Mouse (Mus musculus) left cerebral cortex, postnatal 14 days (tissue): ENCODE data around the gene Crtc3. TPM values are rescaled to one million over a fixed set of nuclear protein-coding genes. Genes with fewer than 3 reads are reported as not detected.

Experiments
- DNase-seq, 2 experiments: peaks; one replicate each; pipeline ENCODE4 v3.0.0; 2021 to 2022; ENCODE audit warnings: low spot score in 2 of 2, mixed read lengths in 1 of 2
- intact Hi-C: fragments of 180-260 bp; cut with DNase I; formaldehyde crosslinking; loops from one replicate; pipeline ENCODE4 v1.15.1; 2025
- long read RNA-seq, 2 experiments: library from polyadenylated mRNA; stranded (forward); transcript quantifications; one replicate each; pipeline ENCODE4 v2.0.0; 2021
- total RNA-seq, 2 experiments: library from RNA; stranded (reverse); gene quantifications; 2 replicates each; pipeline ENCODE4 v1.2.3; 2021

The Crtc3 gene
- 10 to 100 TPM; 12.5 to 13.4 TPM for total RNA-seq
- long read RNA-seq, experiment 1, full-length matches to known transcripts: 1 of 1 reads
- long read RNA-seq, experiment 1, partial matches to known transcripts: 0 of 1 reads
- long read RNA-seq, experiment 1, other reads (novel, unspliced or antisense): 0 of 1 reads
- long read RNA-seq, experiment 2, partial matches to known transcripts: 4 of 4 reads
- long read RNA-seq, experiment 2, other reads (novel, unspliced or antisense): 0 of 4 reads

GRCm38 (mm10) chr7:80688556-80689220 lies at the start of gene Crtc3:
Gene Crtc3, minus strand, starts transcription at chr7:80688877.
- DNase-seq: peak; percentile 18 to 49
- intact Hi-C loops: loop anchor here (5.0 kb wide), 1 partner anchor 81 kb away; no protein-coding TSS in a partner anchor

- intact Hi-C loops: no loop called here
These were observed 47.5 kb upstream of the Crtc3 start for GRCm38 (mm10) chr7:80736199-80736598.

DNA sequence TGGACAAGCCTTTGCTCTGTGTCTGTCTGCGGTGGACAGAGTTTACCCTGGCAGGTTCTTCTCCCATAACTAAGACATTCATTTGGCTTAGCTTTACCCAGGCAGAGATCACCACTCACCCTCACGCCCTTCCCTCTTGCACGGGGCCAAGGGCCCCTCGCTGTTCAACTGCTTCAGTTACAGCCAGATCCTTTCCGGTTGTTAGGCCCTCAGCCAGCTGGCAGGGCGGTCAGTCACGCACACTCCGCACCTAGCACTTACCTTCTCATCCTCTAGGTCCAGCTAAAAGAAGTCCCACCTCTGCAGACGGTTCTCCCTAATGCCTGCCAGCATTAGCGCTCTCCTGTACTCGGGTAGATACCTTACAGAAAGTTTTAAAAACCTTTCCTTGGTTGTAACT lies 44.3 kb upstream of the Crtc3 start:
- no peak for DNase-seq
- intact Hi-C loops: no loop called here

More at GRCm38 (mm10) chr7:80736199-80736598, 47.5 kb upstream of the Crtc3 start:
- no peak for DNase-seq

DNA sequence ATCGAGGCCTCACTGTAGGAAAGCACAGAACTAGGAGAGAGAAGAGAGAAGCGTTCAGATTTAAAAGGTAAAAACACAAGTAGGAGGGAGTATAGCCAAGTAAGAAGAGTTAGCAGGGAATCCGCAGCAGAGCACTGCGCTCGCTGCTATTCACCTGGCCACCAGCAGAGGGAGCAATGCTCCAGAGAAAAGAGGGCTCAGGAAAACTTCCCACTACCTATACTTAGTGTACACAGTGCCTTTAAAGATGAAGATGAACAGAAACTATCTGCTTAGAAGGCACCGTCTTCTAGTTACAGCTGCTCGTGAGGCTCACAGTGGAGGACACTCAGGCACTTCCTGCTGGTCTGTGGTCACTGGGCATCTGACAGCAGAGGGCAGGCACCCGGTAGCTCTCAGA lies 41.0 kb upstream of the Crtc3 start:
- DNase-seq: peak; percentile 80 to 83
- intact Hi-C loops: loop anchor here (5.0 to 10.0 kb wide), 2 partner anchors 342 to 425 kb away; partner anchors contain the start of gene Fes

DNA sequence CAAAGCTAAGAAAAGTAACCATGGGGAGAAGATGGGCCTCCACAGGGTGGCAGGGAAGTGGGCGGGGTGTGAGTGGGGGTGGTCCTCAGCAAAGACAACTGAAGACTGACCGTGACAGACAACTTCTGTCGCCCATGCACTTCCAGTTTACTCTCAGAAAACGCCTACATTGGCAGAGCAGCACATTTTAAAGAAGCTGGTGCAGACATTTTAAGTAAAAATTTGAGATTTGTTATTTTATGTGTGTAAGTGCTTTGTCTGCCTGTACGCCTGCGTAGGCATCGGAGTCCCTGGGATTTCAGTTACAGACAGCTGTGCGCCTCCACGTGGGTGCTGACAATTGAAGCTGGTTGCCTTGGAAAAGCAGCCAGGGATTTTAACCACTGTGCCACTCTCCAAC lies 32.4 kb upstream of the Crtc3 start:
- intact Hi-C loops: loop anchor here (10.0 kb wide), 1 partner anchor 434 kb away; no protein-coding TSS in a partner anchor
- peak; percentile 61 to 72 for DNase-seq

- DNase-seq: no peak
- intact Hi-C loops: no loop called here
These were observed 30.9 kb upstream of the Crtc3 start for GRCm38 (mm10) chr7:80719582-80719981.

GRCm38 (mm10) chr7:80719038-80719437 lies 30.4 kb upstream of the Crtc3 start:
- intact Hi-C loops: no loop called here

GRCm38 (mm10) chr7:80718471-80718870 lies 29.8 kb upstream of the Crtc3 start:
- intact Hi-C loops: no loop called here
- no peak for DNase-seq

More at GRCm38 (mm10) chr7:80719038-80719437, 30.4 kb upstream of the Crtc3 start:
- DNase-seq: no peak

GRCm38 (mm10) chr7:80716758-80717157 lies 28.1 kb upstream of the Crtc3 start:
- intact Hi-C loops: no loop called here

GRCm38 (mm10) chr7:80715306-80715705 lies 26.6 kb upstream of the Crtc3 start:
- intact Hi-C loops: no loop called here
- peak; percentile 40 to 58 for DNase-seq

More at GRCm38 (mm10) chr7:80716758-80717157, 28.1 kb upstream of the Crtc3 start:
- no peak for DNase-seq

DNA sequence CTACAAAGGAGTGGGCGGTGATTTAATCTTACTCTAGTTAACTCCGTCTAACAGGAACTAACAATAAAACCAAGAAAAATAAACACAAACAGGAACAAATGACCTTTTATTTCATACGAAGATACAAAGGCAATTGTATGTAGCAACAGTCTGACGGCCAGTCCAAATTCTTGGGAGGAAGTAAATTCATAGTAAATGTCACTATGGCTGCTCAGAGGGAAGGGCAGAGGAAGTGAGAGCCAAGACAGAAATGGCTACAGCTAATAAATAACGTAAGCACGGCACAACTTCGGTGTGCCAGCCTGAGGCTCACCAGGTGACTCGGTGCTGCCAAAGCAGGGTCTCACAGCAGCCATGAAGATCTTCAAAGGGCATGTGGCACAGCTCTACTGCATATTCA lies 22.8 kb upstream of the Crtc3 start:
- intact Hi-C loops: no loop called here
- DNase-seq: no peak

DNA sequence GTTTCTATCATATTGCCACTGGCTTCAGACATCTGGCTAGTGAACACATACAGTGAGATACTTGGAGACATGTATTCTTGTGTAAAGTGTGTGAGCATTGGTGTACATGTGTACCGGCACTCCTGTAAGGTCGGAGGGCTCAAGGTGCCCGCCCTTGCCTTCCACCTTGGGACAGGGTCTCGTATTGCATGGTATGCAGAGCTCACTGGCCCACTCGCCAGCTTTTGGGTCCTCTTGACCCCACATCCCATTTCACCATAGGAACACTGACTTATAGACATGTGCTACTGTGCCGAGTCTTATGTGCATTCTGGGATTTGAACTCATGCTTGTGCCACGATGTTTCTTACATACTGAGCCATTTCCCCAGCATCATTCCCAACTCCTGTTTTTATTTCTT lies 21.7 kb upstream of the Crtc3 start:
- no peak for DNase-seq
- intact Hi-C loops: no loop called here

GRCm38 (mm10) chr7:80704066-80704465 lies 15.4 kb upstream of the Crtc3 start:
- no peak for DNase-seq
- intact Hi-C loops: no loop called here

DNA sequence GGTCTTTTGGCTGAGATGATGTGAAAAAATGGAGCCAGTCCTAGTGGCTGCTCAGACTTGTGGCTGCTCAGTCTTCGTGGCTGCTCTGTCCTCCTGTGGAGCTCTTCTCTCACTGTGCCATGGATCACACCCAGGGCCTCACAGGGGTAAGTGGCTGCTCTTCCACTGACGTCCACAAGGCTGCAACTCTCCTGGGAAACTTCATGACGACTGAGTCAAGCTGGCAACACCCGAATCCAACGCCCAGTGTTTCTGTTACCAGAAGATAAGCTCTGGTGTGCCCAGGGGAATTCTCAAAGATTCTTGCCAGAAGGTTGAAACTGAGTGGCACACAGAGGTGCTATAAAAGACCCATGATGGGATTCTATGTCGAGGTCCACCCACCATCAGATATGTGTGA lies 13.8 kb upstream of the Crtc3 start:
- no peak for DNase-seq
- intact Hi-C loops: no loop called here

GRCm38 (mm10) chr7:80699709-80700108 lies 11.0 kb upstream of the Crtc3 start:
- intact Hi-C loops: loop anchor here (10.0 kb wide), 1 partner anchor 315 kb away; the partner anchor contains the start of gene Fes

GRCm38 (mm10) chr7:80698940-80699339 lies 10.3 kb upstream of the Crtc3 start:
- no peak for DNase-seq
- intact Hi-C loops: loop anchor here (10.0 kb wide), 1 partner anchor 314 kb away; the partner anchor contains the start of gene Fes

More at GRCm38 (mm10) chr7:80699709-80700108, 11.0 kb upstream of the Crtc3 start:
- no peak for DNase-seq

DNA sequence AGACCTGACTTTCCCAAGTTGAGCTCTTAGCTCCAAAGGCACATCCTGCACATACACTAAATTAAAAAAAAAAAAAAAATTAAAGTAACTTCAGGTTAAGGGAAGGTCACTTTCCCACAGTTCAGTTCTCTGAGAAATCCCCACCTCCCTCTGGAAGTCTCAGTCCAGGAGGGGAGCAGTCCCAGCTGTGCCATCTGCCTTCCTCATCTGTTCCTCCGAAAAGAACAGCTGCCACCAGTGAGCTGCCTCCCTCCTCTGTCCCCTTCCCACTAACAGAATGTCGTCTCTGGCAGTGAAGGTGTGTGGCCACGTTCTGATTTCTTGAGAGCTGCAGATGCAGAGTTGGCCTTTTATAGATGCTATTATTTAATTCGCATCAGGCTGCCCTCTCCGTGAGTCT lies 9.2 kb upstream of the Crtc3 start:
- intact Hi-C loops: loop anchor here (10.0 kb wide), 1 partner anchor 313 kb away; the partner anchor contains the start of gene Fes
- DNase-seq: no peak

GRCm38 (mm10) chr7:80696903-80697302 lies 8.2 kb upstream of the Crtc3 start:
- intact Hi-C loops: loop anchor here (10.0 kb wide), 1 partner anchor 312 kb away; the partner anchor contains the start of gene Fes

DNA sequence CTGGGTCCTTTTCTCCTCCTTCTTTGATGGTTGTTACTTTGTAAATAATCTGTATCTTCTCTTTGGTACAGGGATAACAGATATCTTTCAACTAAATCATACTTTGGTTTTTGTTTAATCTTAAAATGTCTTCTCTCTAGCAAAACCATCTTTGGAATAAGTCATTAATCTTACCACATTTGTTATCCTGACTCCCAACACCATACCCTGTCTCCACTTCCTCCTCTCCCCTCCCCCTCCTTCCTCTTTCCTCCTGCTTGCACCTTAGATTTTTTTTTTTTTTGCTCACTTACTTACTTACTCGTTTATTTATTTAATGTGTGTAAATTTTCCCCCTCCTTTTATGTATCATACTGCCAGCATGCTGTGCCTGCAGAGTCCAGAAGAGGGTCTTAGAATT lies 7.7 kb upstream of the Crtc3 start:
- intact Hi-C loops: loop anchor here (10.0 kb wide), 1 partner anchor 312 kb away; the partner anchor contains the start of gene Fes
- DNase-seq: no peak

More at GRCm38 (mm10) chr7:80696903-80697302, 8.2 kb upstream of the Crtc3 start:
- DNase-seq: no peak

- intact Hi-C loops: loop anchor here (10.0 kb wide), 1 partner anchor 308 kb away; the partner anchor contains the start of gene Fes
- no peak for DNase-seq
These were observed 3.8 kb upstream of the Crtc3 start for GRCm38 (mm10) chr7:80692472-80692871.
